Mouse (Mus musculus) intestine, postnatal 0 days (tissue): ENCODE results near the gene Mdh1. TPM values are rescaled to one million over a fixed set of nuclear protein-coding genes. Genes with fewer than 3 reads are reported as not detected.

ENCODE experiments used
- ATAC-seq: fragments of 200-750 bp; cut with Nextera tagmentation; 2 replicates; pipeline ENCODE4 v1.8.0; 2017; ENCODE audit warnings: mild to moderate bottlenecking, moderate TSS enrichment, moderate library complexity
- H3K27ac ChIP-seq: fragments of 300-500 bp; sonication (generic); 2 replicates; pipeline ENCODE4 v1.5.1; 2014; ENCODE audit warnings: mild to moderate bottlenecking, low read depth, low read length, moderate library complexity
- H3K27me3 ChIP-seq: fragments of 300-500 bp; sonication (generic); replicated peaks from 2 replicates; pipeline ENCODE4 v1.6.1; 2014; ENCODE audit warnings: low read length, mixed read lengths; ENCODE audit not compliant: control insufficient read depth, insufficient read depth
- H3K36me3 ChIP-seq: fragments of 300-500 bp; sonication (generic); 2 replicates; pipeline ENCODE4 v1.6.1; 2014; ENCODE audit warnings: mild to moderate bottlenecking, moderate library complexity; ENCODE audit not compliant: control insufficient read depth, insufficient read depth
- H3K4me1 ChIP-seq: fragments of 300-500 bp; sonication (generic); replicated peaks from 2 replicates; pipeline ENCODE4 v1.6.1; 2014; ENCODE audit warnings: antibody characterized with exemption, low read length, mixed read lengths; ENCODE audit not compliant: control insufficient read depth, insufficient read depth
- H3K4me2 ChIP-seq: fragments of 300-500 bp; sonication (generic); replicated peaks from 2 replicates; pipeline ENCODE4 v1.6.1; 2014; ENCODE audit warnings: low read depth, mild to moderate bottlenecking, moderate library complexity
- H3K4me3 ChIP-seq: fragments of 300-500 bp; sonication (generic); 2 replicates; pipeline ENCODE4 v1.5.1; 2014; ENCODE audit warnings: low read depth, low read length
- H3K9ac ChIP-seq: fragments of 300-500 bp; sonication (generic); 2 replicates; pipeline ENCODE4 v1.6.1; 2014; ENCODE audit warnings: mild to moderate bottlenecking, low read depth, low read length
- H3K9me3 ChIP-seq: fragments of 300-500 bp; sonication (generic); 2 replicates; pipeline ENCODE4 v1.6.1; 2016; ENCODE audit warnings: mixed run types; ENCODE audit not compliant: control insufficient read depth
- CTCF ChIP-seq: sonication (generic); IDR thresholded peaks from 2 replicates; pipeline ENCODE4 v1.5.1; 2016; ENCODE audit warnings: low read depth, mild to moderate bottlenecking, control low read depth, antibody characterized with exemption, moderate library complexity
- WGBS: fragments of 180-500 bp; shearing (Covaris S2); extraction: QIAGEN DNeasy Blood & Tissue Kit; methylation state at CpG from one replicate; pipeline ENCODE4 v1.1.7; 2014; 5-methylcytosine and 5-hydroxymethylcytosine counted together
- polyA plus RNA-seq: library from polyadenylated mRNA; unstranded; fragments of >200 nt; fragmentation: Nextera tagmentation; extraction: Ambion mirVana; gene quantifications from 2 replicates; pipeline ENCODE4 v1.2.1, GENCODE M21; 2015

Gene Mdh1
- polyA plus RNA-seq, 1 experiment from 2014 or later: 779 TPM

GRCm38 (mm10) chr11:21549052-21549451, 23.1 kb downstream of the Mdh1 start:
- Histone ChIP-seq H3K4me2 (no peak overlapping the region), H3K4me3 (no peak overlapping the region), H3K9ac (no peak overlapping the region), H3K27ac (no peak overlapping the region), H3K36me3 (no peaks in the 10 kb centered on the region), H3K27me3 (no peaks in the 10 kb centered on the region), H3K9me3 (no peaks in the 10 kb centered on the region), H3K4me1 (no peaks in the 10 kb centered on the region; the same call in 1 of the 2 replicates)
- 87% methylated on average over 2 of the region's 2 CpGs for WGBS
- no peak for ATAC-seq
- TF ChIP-seq CTCF: no peak

GRCm38 (mm10) chr11:21547518-21547917, 24.6 kb downstream of the Mdh1 start:
- no peak for ATAC-seq
- no peaks in the 10 kb centered on the region for H3K36me3 ChIP-seq
- no peak overlapping the region for H3K4me2 ChIP-seq
- H3K27me3 ChIP-seq: no peaks in the 10 kb centered on the region
- TF ChIP-seq CTCF: no peak
- H3K27ac ChIP-seq: no peak overlapping the region
- no peak overlapping the region for H3K9ac ChIP-seq
- no peak overlapping the region for H3K4me3 ChIP-seq
- H3K4me1 ChIP-seq: no peaks in the 10 kb centered on the region; the same call in 1 of the 2 replicates
- H3K9me3 ChIP-seq: no peaks in the 10 kb centered on the region

GRCm38 (mm10) chr11:21546671-21547070, 25.5 kb downstream of the Mdh1 start:
- Histone ChIP-seq H3K4me2 (no peak overlapping the region), H3K4me1 (no peaks in the 10 kb centered on the region), H3K9me3 (no peaks in the 10 kb centered on the region), H3K27me3 (no peaks in the 10 kb centered on the region), H3K9ac (no peak overlapping the region), H3K27ac (no peak overlapping the region), H3K36me3 (no peaks in the 10 kb centered on the region), H3K4me3 (no peak overlapping the region)
- 39% methylated on average over 1 of the region's 1 CpGs for WGBS
- TF ChIP-seq CTCF: no peak
- ATAC-seq: no peak

GRCm38 (mm10) chr11:21545951-21546350, 26.2 kb downstream of the Mdh1 start:
- Histone ChIP-seq H3K27ac (no peak overlapping the region), H3K36me3 (no peaks in the 10 kb centered on the region), H3K27me3 (no peaks in the 10 kb centered on the region), H3K9me3 (no peaks in the 10 kb centered on the region), H3K4me2 (no peak overlapping the region), H3K4me3 (no peak overlapping the region), H3K9ac (no peak overlapping the region), H3K4me1 (no peaks in the 10 kb centered on the region)
- ATAC-seq: no peak
- TF ChIP-seq CTCF: no peak

GRCm38 (mm10) chr11:21545021-21545420, 27.1 kb downstream of the Mdh1 start:
- H3K27me3 ChIP-seq: no peaks in the 10 kb centered on the region
- H3K27ac ChIP-seq: no peak overlapping the region
- no peaks in the 10 kb centered on the region for H3K36me3 ChIP-seq
- no peak for ATAC-seq
- 52% methylated on average over 2 of the region's 2 CpGs for WGBS
- no peak overlapping the region for H3K4me3 ChIP-seq
- no peaks in the 10 kb centered on the region for H3K9me3 ChIP-seq
- H3K4me1 ChIP-seq: no peaks in the 10 kb centered on the region
- no peak overlapping the region for H3K4me2 ChIP-seq
- no peak overlapping the region for H3K9ac ChIP-seq
- TF ChIP-seq CTCF: no peak

GRCm38 (mm10) chr11:21542731-21543130, 29.4 kb downstream of the Mdh1 start:
- no peak for ATAC-seq
- 83% methylated on average over 5 of the region's 5 CpGs for WGBS
- Histone ChIP-seq H3K27ac (no peak overlapping the region), H3K4me1 (no peaks in the 10 kb centered on the region), H3K4me2 (no peak overlapping the region), H3K9me3 (no peaks in the 10 kb centered on the region), H3K27me3 (no peaks in the 10 kb centered on the region), H3K4me3 (no peak overlapping the region), H3K36me3 (no peaks in the 10 kb centered on the region), H3K9ac (no peak overlapping the region)
- TF ChIP-seq CTCF: no peak

- ATAC-seq: no peak
- WGBS: 69% methylated on average over 2 of the region's 2 CpGs
Measured at GRCm38 (mm10) chr11:21540622-21541021, 31.5 kb downstream of the Mdh1 start.

More at GRCm38 (mm10) chr11:21540622-21541021, 31.5 kb downstream of the Mdh1 start:
- Histone ChIP-seq H3K4me1 (no peaks in the 10 kb centered on the region), H3K36me3 (no peaks in the 10 kb centered on the region), H3K27me3 (no peaks in the 10 kb centered on the region), H3K4me2 (no peak overlapping the region), H3K9ac (no peak overlapping the region), H3K4me3 (no peak overlapping the region), H3K9me3 (no peaks in the 10 kb centered on the region), H3K27ac (no peak overlapping the region)
- TF ChIP-seq CTCF: no peak
